Mouse (Mus musculus) left cerebral cortex, adult 2 months (tissue): ENCODE results near the gene Ttll8. TPM values are rescaled to one million over a fixed set of nuclear protein-coding genes. Genes with fewer than 3 reads are reported as not detected.

ENCODE experiments used
- DNase-seq, 2 experiments: peaks; one replicate each; pipeline ENCODE4 v3.0.0; 2021 to 2022; ENCODE audit warnings: low spot score in 2 of 2, mixed read lengths in 1 of 2; ENCODE audit errors: extremely low spot score in 1 of 2
- H3K27ac ChIP-seq: fragments of 200-600 bp; 2 replicates; pipeline ENCODE4 v1.8.1; 2022
- H3K4me3 ChIP-seq: fragments of 200-600 bp; 2 replicates; pipeline ENCODE4 v1.8.1; 2022
- CTCF ChIP-seq: fragments of 200-600 bp; IDR thresholded peaks from 2 replicates; pipeline ENCODE4 v1.8.1; 2022; ENCODE audit warnings: antibody characterized with exemption, mild to moderate bottlenecking, moderate library complexity
- intact Hi-C: fragments of 180-260 bp; cut with DNase I; formaldehyde crosslinking; loops from one replicate; pipeline ENCODE4 v1.15.1; 2025
- total RNA-seq, 2 experiments: library from RNA; stranded (reverse); gene quantifications; 2 replicates each; pipeline ENCODE4 v1.2.3; 2021

The Ttll8 gene
- total RNA-seq, 2 experiments from 2014 or later: 1.2 to 2.4 TPM

GRCm38 (mm10) chr15:88841160-88841559, 113.1 kb downstream of the Ttll8 start:
- TF ChIP-seq CTCF: no peak
- intact Hi-C loops: no loop called here
- Histone ChIP-seq H3K4me3 (no peak overlapping the region), H3K27ac (no peak overlapping the region)
- DNase-seq: no peak

Other genes with a start within 250 kb of the Ttll8 start
- 10 to 100 TPM; 54.5 to 57.8 TPM for gene Brd1, start 220.2 kb downstream of the Ttll8 start, total RNA-seq
- 10 to 100 TPM; 10.9 to 12.6 TPM for gene Zbed4, start 202.8 kb downstream of the Ttll8 start, total RNA-seq
- 10 to 100 TPM; 13.3 to 14.4 TPM for gene Alg12, start 135.1 kb downstream of the Ttll8 start, total RNA-seq
- 10 to 100 TPM; 22.1 to 26.3 TPM for gene Creld2, start 134.8 kb downstream of the Ttll8 start, total RNA-seq
- 10 to 100 TPM; 46.8 to 50.0 TPM for gene Pim3, start 92.2 kb downstream of the Ttll8 start, total RNA-seq
- 100 to 1,000 TPM; 107 TPM for gene Mlc1, start 24.6 kb upstream of the Ttll8 start, total RNA-seq
- not detected for gene Mov10l1, start 28.5 kb upstream of the Ttll8 start, total RNA-seq
- 100 to 1,000 TPM in 1 of 2 experiments, 10 to 100 TPM in 1; 99.1 to 121 TPM for gene Panx2, start 105.3 kb upstream of the Ttll8 start, total RNA-seq
- 10 to 100 TPM; 17.5 to 20.5 TPM for gene Trabd, start 120.7 kb upstream of the Ttll8 start, total RNA-seq
- gene Selenoo, start 134.7 kb upstream of the Ttll8 start, total RNA-seq: 10 to 100 TPM; 21.1 to 21.3 TPM
- 10 to 100 TPM; 34.7 to 35.3 TPM for gene Tubgcp6, start 168.7 kb upstream of the Ttll8 start, total RNA-seq
- 10 to 100 TPM; 16.8 to 17.3 TPM for gene Hdac10, start 174.3 kb upstream of the Ttll8 start, total RNA-seq
- 1 to 10 TPM; 8.3 to 9.3 TPM for gene Mapk12, start 186.3 kb upstream of the Ttll8 start, total RNA-seq
- 10 to 100 TPM; 61.8 to 63.5 TPM for gene Mapk11, start 195.2 kb upstream of the Ttll8 start, total RNA-seq
- gene Plxnb2, start 226.4 kb upstream of the Ttll8 start, total RNA-seq: 10 to 100 TPM; 49.4 to 53.3 TPM
- gene Dennd6b, start 242.1 kb upstream of the Ttll8 start, total RNA-seq: 10 to 100 TPM; 52.2 to 53.9 TPM